Mouse (Mus musculus) heart, embryonic 15.5 days (tissue): ENCODE measurements around the gene Csrp3. TPM values are rescaled to one million over a fixed set of nuclear protein-coding genes. Genes with fewer than 3 reads are reported as not detected.

ENCODE experiments used
- ATAC-seq: fragments of 200-750 bp; cut with Nextera tagmentation; replicated peaks from 2 replicates; pipeline ENCODE4 v1.8.0; 2017; ENCODE audit warnings: low read depth, moderate TSS enrichment; ENCODE audit not compliant: insufficient number of reproducible peaks, insufficient read depth, low FRiP score
- H3K27ac ChIP-seq: fragments of 300-500 bp; sonication (generic); 2 replicates; pipeline ENCODE4 v1.5.1; 2015; ENCODE audit warnings: mild to moderate bottlenecking, inconsistent platforms
- H3K27me3 ChIP-seq: fragments of 300-500 bp; sonication (generic); 2 replicates; pipeline ENCODE4 v1.6.1; 2015; ENCODE audit warnings: inconsistent platforms
- H3K36me3 ChIP-seq: fragments of 300-500 bp; sonication (generic); 2 replicates; pipeline ENCODE4 v1.6.1; 2015; ENCODE audit warnings: mild to moderate bottlenecking, inconsistent platforms
- H3K4me1 ChIP-seq: fragments of 300-500 bp; sonication (generic); replicated peaks from 2 replicates; pipeline ENCODE4 v1.6.1; 2015; ENCODE audit warnings: inconsistent platforms
- H3K4me2 ChIP-seq: fragments of 300-500 bp; sonication (generic); 2 replicates; pipeline ENCODE4 v1.6.1; 2015; ENCODE audit warnings: inconsistent platforms, mild to moderate bottlenecking, moderate library complexity
- H3K4me3 ChIP-seq: fragments of 300-500 bp; sonication (generic); 2 replicates; pipeline ENCODE4 v1.5.1; 2015; ENCODE audit warnings: mild to moderate bottlenecking, inconsistent platforms
- H3K9ac ChIP-seq: fragments of 300-500 bp; sonication (generic); 2 replicates; pipeline ENCODE4 v1.6.1; 2015; ENCODE audit warnings: mild to moderate bottlenecking, inconsistent platforms
- H3K9me3 ChIP-seq: fragments of 300-500 bp; sonication (generic); replicated peaks from 2 replicates; pipeline ENCODE4 v1.6.1; 2016; ENCODE audit warnings: inconsistent platforms
- WGBS: fragments of 180-500 bp; shearing (Covaris S2); methylation state at CpG from one replicate; pipeline ENCODE4 v1.1.7; 2015; ENCODE audit warnings: mixed read lengths; 5-methylcytosine and 5-hydroxymethylcytosine counted together
- polyA plus RNA-seq: library from polyadenylated mRNA; unstranded; fragments of >200 nt; fragmentation: Nextera tagmentation; extraction: Ambion mirVana; gene quantifications from 2 replicates; pipeline ENCODE4 v1.2.1, GENCODE M21; 2015

Gene Csrp3
- polyA plus RNA-seq, 1 experiment from 2014 or later, result 1,964 TPM

DNA sequence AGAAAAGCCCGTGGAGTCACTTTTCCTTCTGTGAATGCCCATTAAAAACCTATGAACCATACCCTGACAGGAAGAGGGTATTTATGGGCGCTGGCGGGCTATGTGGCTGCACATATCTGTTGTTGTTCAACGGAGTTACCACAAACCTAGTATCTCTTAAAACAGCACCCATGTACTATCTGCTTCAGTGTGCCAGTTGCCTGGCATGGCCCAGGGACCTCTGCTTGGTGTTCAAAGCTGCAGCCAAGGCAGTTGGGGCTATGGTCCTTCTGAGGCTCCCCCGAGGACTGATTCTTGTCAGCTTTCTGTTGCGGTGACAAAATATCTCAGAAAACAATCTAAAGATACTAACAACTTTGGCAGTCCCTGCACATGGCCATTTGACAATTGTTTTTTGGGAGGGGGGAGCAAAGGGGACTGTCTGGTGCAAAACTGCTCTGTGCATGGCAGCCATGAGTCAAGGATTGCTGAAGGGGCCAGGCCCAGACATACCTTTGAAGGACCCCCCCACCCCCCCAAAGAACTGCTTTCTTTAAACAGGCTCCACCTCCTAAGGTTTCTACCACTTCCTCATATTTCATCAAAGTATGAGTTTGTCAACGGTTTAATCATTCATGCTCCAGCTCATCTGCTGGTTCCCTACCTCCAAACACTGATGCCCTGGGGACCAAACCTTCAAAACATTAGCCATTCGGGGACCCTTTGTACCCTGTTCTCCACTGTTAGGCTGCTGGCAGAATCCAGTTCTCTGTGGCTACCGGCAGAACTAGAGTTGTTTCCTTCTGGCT lies 17.0 kb upstream of the Csrp3 start:
- Histone ChIP-seq H3K9ac (no peak overlapping the region), H3K27ac (no peak overlapping the region), H3K9me3 (no peaks in the 10 kb centered on the region), H3K4me1 (peaks cover 12% of the 10 kb centered on the region; the same call in 1 of the 2 replicates), H3K27me3 (no peaks in the 10 kb centered on the region), H3K4me3 (no peak overlapping the region), H3K4me2 (no peak overlapping the region), H3K36me3 (peaks cover 30% of the 10 kb centered on the region)
- ATAC-seq, result no peak
- WGBS, result 86% methylated on average over 9 of the region's 9 CpGs

DNA sequence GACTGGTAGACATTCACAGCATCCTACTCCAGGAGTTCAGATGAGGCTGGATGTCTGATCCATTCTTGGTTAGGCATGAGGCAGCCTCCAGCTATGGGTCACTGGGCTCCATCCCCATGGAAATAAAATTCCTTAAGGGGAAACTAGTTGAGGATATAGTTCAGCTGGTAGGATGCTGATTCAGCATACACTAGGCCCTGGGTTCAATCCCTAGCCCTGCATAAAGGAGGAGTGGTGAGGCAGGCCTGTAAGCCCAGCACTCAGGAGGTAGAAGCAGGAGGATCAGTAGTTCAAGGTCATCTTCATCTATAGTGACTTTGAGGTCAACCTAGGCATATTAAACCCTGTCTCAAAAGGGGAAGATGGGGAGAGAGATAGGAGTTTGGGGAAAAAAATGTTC lies 16.4 kb upstream of the Csrp3 start:
- H3K27ac ChIP-seq, result no peak overlapping the region
- ATAC-seq, result no peak
- H3K9me3 ChIP-seq, result no peaks in the 10 kb centered on the region

DNA sequence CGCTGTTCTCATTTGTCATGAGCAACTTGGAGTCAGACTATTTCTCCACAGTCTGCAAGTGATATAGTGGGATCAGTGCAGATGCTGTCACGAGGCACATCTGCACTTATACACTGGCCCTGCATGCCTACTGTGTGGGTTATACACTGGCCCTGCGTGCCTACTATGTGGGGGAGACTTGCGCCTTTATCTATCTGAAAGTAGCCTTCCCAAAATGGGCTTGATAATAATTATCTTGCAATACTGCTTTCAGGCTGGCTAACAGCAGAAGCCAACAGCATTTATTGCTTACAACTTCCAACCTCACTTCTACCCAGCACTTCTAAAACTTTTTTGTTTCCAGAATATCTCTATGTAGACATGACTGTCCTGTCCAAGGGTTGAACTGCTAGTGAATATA lies 14.0 kb upstream of the Csrp3 start:
- no peak overlapping the region for H3K27ac ChIP-seq
- WGBS, result 91% methylated on average over 4 of the region's 4 CpGs
- H3K4me2 ChIP-seq, result no peak overlapping the region
- no peaks in the 10 kb centered on the region for H3K9me3 ChIP-seq
- H3K36me3 ChIP-seq, result peaks cover 13% of the 10 kb centered on the region; the same call in 1 of the 2 replicates
- H3K9ac ChIP-seq, result no peak overlapping the region
- no peak overlapping the region for H3K4me3 ChIP-seq
- H3K4me1 ChIP-seq, result peaks cover 12% of the 10 kb centered on the region; the same call in 1 of the 2 replicates
- no peaks in the 10 kb centered on the region for H3K27me3 ChIP-seq
- no peak for ATAC-seq

More for the DNA sequence above, 16.4 kb upstream of the Csrp3 start:
- H3K36me3 ChIP-seq, result peaks cover 29% of the 10 kb centered on the region
- no peak overlapping the region for H3K4me2 ChIP-seq
- H3K4me1 ChIP-seq, result peaks cover 12% of the 10 kb centered on the region; the same call in 1 of the 2 replicates
- no peak overlapping the region for H3K4me3 ChIP-seq
- H3K27me3 ChIP-seq, result no peaks in the 10 kb centered on the region
- H3K9ac ChIP-seq, result no peak overlapping the region

GRCm38 (mm10) chr7:48860948-48861347 lies 13.1 kb upstream of the Csrp3 start:
- H3K36me3 ChIP-seq, result peaks cover 7% of the 10 kb centered on the region; the same call in 1 of the 2 replicates
- no peaks in the 10 kb centered on the region for H3K27me3 ChIP-seq
- ATAC-seq, result no peak
- H3K4me3 ChIP-seq, result no peak overlapping the region
- WGBS, result 19% methylated on average over 1 of the region's 1 CpGs
- H3K27ac ChIP-seq, result no peak overlapping the region
- H3K9ac ChIP-seq, result no peak overlapping the region
- no peak overlapping the region for H3K4me2 ChIP-seq
- peaks cover 15% of the 10 kb centered on the region; the same call in 1 of the 2 replicates for H3K4me1 ChIP-seq
- H3K9me3 ChIP-seq, result no peaks in the 10 kb centered on the region

GRCm38 (mm10) chr7:48859362-48859761 lies 11.5 kb upstream of the Csrp3 start:
- Histone ChIP-seq H3K4me2 (no peak overlapping the region), H3K4me3 (no peak overlapping the region), H3K36me3 (no peaks in the 10 kb centered on the region), H3K9me3 (no peaks in the 10 kb centered on the region), H3K9ac (no peak overlapping the region), H3K27ac (no peak overlapping the region), H3K27me3 (no peaks in the 10 kb centered on the region), H3K4me1 (peaks cover 17% of the 10 kb centered on the region; the same call in 1 of the 2 replicates)
- no peak for ATAC-seq
- WGBS, result 79% methylated on average over 4 of the region's 4 CpGs

GRCm38 (mm10) chr7:48858257-48858656 lies 10.4 kb upstream of the Csrp3 start:
- no peaks in the 10 kb centered on the region for H3K27me3 ChIP-seq
- no peaks in the 10 kb centered on the region for H3K9me3 ChIP-seq
- no peak overlapping the region for H3K9ac ChIP-seq
- no peak for ATAC-seq
- no peak overlapping the region for H3K27ac ChIP-seq
- peaks cover 22% of the 10 kb centered on the region; the same call in 1 of the 2 replicates for H3K4me1 ChIP-seq
- H3K4me3 ChIP-seq, result no peak overlapping the region
- no peak overlapping the region for H3K4me2 ChIP-seq
- no peaks in the 10 kb centered on the region for H3K36me3 ChIP-seq
- 49% methylated on average over 1 of the region's 1 CpGs for WGBS

- no peaks in the 10 kb centered on the region for H3K9me3 ChIP-seq
- no peak overlapping the region for H3K4me3 ChIP-seq
- no peaks in the 10 kb centered on the region for H3K27me3 ChIP-seq
- 94% methylated on average over 3 of the region's 3 CpGs for WGBS
- no peaks in the 10 kb centered on the region for H3K36me3 ChIP-seq
- ATAC-seq, result no peak
- no peak overlapping the region for H3K4me2 ChIP-seq
- peaks cover 19% of the 10 kb centered on the region for H3K4me1 ChIP-seq
- peak overlapping the region; percentile 16; the same call in 1 of the 2 replicates for H3K27ac ChIP-seq
- no peak overlapping the region for H3K9ac ChIP-seq
Measured at GRCm38 (mm10) chr7:48855461-48855860, 7.6 kb upstream of the Csrp3 start.

DNA sequence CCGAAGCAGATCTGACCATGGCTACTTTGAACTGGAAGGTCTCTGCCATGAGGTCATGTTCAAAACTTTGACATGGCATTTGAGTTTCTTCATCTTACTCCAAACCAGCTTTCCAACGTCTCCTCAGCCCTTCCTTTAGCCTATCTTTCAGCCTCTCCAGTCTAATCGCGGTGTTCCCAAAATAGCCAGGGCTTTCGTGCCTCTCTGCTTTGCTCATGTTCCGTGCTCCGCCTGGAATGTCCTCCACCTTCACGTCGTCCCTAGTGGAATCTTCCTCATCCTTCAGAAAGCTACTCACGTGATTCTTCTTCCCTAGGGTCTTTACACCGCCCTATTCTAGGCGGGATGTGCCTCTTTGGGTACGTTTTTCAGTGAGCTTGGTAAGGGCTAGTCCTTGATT lies 5.7 kb upstream of the Csrp3 start:
- WGBS, result 41% methylated on average over 13 of the region's 13 CpGs
- H3K4me1 ChIP-seq, result peaks cover 23% of the 10 kb centered on the region
- peak overlapping the region; percentile 21; the same call in 1 of the 2 replicates for H3K4me2 ChIP-seq
- peak; percentile 77 for ATAC-seq
- peak overlapping the region; percentile 92 for H3K27ac ChIP-seq
- H3K27me3 ChIP-seq, result no peaks in the 10 kb centered on the region
- no peaks in the 10 kb centered on the region for H3K36me3 ChIP-seq
- H3K9me3 ChIP-seq, result no peaks in the 10 kb centered on the region
- H3K9ac ChIP-seq, result no peak overlapping the region
- H3K4me3 ChIP-seq, result no peak overlapping the region

DNA sequence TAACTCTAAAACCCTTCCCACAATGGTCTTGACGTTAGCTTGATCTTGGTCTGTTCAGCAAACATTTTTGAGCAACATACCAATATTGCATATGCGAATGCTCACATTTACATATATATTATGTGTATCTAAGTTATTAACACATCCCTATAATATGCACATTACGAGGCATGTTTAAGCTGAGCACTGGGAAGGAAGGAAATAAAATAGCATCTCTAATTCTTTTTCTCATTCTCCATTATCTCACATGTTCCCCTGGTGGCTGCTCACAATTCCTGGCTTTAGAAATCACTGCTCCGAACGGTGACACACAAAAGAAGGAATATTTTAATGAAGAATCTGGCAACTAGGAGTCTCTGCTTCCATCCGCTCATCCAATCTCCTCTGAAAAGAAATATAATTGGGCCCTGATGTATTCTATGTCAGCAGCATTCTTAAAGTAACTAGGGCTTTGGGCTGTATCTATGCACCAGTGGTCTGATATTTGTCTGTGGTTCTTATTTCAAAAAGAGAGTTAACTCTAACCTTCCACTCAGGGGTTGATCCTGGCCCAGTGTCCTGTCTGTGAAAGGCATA lies 3.8 kb upstream of the Csrp3 start:
- ATAC-seq, result no peak
- Histone ChIP-seq H3K9me3 (no peaks in the 10 kb centered on the region), H3K4me1 (peaks cover 22% of the 10 kb centered on the region), H3K27me3 (no peaks in the 10 kb centered on the region), H3K9ac (no peak overlapping the region), H3K36me3 (no peaks in the 10 kb centered on the region), H3K4me3 (no peak overlapping the region), H3K27ac (0 out of 2 replicates have a peak overlapping the region, but pooled peaks have one; percentile 25), H3K4me2 (no peak overlapping the region)
- 77% methylated on average over 6 of the region's 6 CpGs for WGBS

DNA sequence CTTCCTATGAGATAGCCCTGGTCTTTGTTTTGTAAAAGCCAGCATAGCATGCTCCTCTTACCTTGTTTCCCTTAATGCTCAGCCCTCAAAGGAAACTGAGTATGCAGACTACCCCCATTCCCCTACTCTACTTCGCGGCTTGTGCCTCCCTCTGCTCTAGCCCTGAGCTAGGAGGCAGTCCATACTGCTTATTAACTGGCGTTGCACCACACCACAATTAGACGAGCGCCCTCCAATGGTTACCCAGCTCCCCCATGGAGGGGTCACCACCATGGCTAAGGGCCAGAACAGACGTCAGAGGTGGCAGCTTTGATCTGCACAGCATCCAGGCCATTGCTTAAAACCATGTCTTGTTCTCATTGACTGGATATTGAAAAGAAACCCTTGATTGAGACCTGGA lies 1.1 kb downstream of the Csrp3 start:
- Histone ChIP-seq H3K27me3 (no peaks in the 10 kb centered on the region), H3K27ac (peak overlapping the region; percentile 89), H3K4me3 (peak overlapping the region; percentile 58), H3K4me2 (peak overlapping the region; percentile 67), H3K36me3 (no peaks in the 10 kb centered on the region), H3K9me3 (no peaks in the 10 kb centered on the region), H3K4me1 (peaks cover 39% of the 10 kb centered on the region), H3K9ac (peak overlapping the region; percentile 53)
- ATAC-seq, result peak; percentile 44; the same call in 1 of the 2 replicates
- 38% methylated on average over 6 of the region's 6 CpGs for WGBS

DNA sequence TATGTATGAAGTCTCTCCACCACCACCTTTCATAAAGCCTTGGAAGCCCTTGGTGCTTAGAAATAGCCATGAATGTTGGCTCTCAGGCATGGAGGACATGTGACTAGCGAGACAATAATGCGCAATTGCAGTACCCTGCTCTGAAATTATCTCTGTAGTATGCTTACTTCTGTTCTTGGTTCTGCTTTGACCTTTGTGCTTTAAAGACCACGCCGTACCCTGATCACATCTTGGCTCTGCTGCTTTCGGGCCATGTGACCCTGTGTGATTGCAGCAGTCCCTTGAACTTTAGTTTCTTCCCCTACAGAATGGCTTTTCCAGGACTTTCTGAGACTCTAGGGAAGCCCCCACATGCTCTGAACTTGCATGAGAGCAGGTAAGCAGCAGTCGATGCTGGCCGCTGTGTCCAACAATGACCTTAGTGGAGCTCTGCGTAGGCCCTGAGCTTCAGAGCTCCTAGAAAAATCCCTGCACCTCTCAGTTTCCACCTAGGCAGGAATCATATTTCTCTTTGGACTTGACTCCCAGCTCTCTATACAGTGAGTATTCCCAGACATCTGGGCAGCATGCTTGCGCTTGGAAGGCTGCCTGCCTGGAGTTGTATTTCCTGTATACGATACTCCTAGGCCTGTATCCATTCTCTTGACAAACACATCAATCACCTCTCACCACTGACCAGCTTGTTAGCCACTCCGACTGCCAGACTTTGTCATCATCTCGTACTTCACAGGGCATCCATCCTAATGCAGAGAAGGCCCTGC lies 2.4 kb downstream of the Csrp3 start:
- Histone ChIP-seq H3K4me3 (peak overlapping the region; percentile 58), H3K27me3 (no peaks in the 10 kb centered on the region), H3K27ac (peak overlapping the region; percentile 89), H3K36me3 (no peaks in the 10 kb centered on the region), H3K9ac (peak overlapping the region; percentile 53), H3K4me2 (peak overlapping the region; percentile 67), H3K4me1 (peaks cover 42% of the 10 kb centered on the region), H3K9me3 (no peaks in the 10 kb centered on the region)
- 31% methylated on average over 12 of the region's 12 CpGs for WGBS
- ATAC-seq, result no peak
